Mouse (Mus musculus) limb, embryonic 15.5 days (tissue): ENCODE data around the gene Tspan10. TPM values are rescaled to one million over a fixed set of nuclear protein-coding genes. Genes with fewer than 3 reads are reported as not detected.

Experiments
- ATAC-seq: fragments of 200-750 bp; cut with Nextera tagmentation; 2 replicates; pipeline ENCODE4 v1.8.0; 2017; ENCODE audit warnings: low read depth, moderate TSS enrichment; ENCODE audit not compliant: insufficient number of reproducible peaks, low FRiP score, low TSS enrichment
- H3K27ac ChIP-seq: fragments of 300-500 bp; sonication (generic); 2 replicates; pipeline ENCODE4 v1.5.1; 2015; ENCODE audit warnings: moderate library complexity, mild to moderate bottlenecking, inconsistent platforms
- H3K27me3 ChIP-seq: fragments of 300-500 bp; sonication (generic); 2 replicates; pipeline ENCODE4 v1.6.1; 2015; ENCODE audit warnings: inconsistent platforms
- H3K36me3 ChIP-seq: fragments of 300-500 bp; sonication (generic); 2 replicates; pipeline ENCODE4 v1.6.1; 2015; ENCODE audit warnings: inconsistent platforms
- H3K4me1 ChIP-seq: fragments of 300-500 bp; sonication (generic); 2 replicates; pipeline ENCODE4 v1.6.1; 2015; ENCODE audit warnings: inconsistent platforms
- H3K4me2 ChIP-seq: fragments of 300-500 bp; sonication (generic); 2 replicates; pipeline ENCODE4 v1.6.1; 2015; ENCODE audit warnings: mild to moderate bottlenecking, inconsistent platforms
- H3K4me3 ChIP-seq: fragments of 300-500 bp; sonication (generic); 2 replicates; pipeline ENCODE4 v1.5.1; 2015; ENCODE audit warnings: mild to moderate bottlenecking, inconsistent platforms
- H3K9ac ChIP-seq: fragments of 300-500 bp; sonication (generic); 2 replicates; pipeline ENCODE4 v1.6.1; 2015; ENCODE audit warnings: inconsistent platforms
- H3K9me3 ChIP-seq: fragments of 300-500 bp; sonication (generic); 2 replicates; pipeline ENCODE4 v1.6.1; 2016; ENCODE audit warnings: inconsistent platforms
- WGBS: fragments of 180-500 bp; shearing (Covaris S2); methylation state at CpG from one replicate; pipeline ENCODE4 v1.1.7; 2015; 5-methylcytosine and 5-hydroxymethylcytosine counted together
- polyA plus RNA-seq: library from polyadenylated mRNA; unstranded; fragments of >200 nt; fragmentation: Nextera tagmentation; extraction: Ambion mirVana; gene quantifications from 2 replicates; pipeline ENCODE4 v1.2.1, GENCODE M21; 2015

The Tspan10 gene
- polyA plus RNA-seq, 1 experiment from 2014 or later: 0.28 TPM

- Histone ChIP-seq H3K4me2 (no peak overlapping the region), H3K36me3 (peaks cover 58% of the 10 kb centered on the region), H3K9me3 (no peaks in the 10 kb centered on the region), H3K27me3 (no peaks in the 10 kb centered on the region), H3K4me3 (no peak overlapping the region), H3K9ac (no peak overlapping the region), H3K27ac (no peak overlapping the region), H3K4me1 (peaks cover 11% of the 10 kb centered on the region; the same call in 1 of the 2 replicates)
- 90% methylated on average over 3 of the region's 3 CpGs for WGBS
- no peak for ATAC-seq
These were observed 15.7 kb upstream of the Tspan10 start for GRCm38 (mm10) chr11:120426727-120427126.

GRCm38 (mm10) chr11:120437152-120437856 lies 5.1 kb upstream of the Tspan10 start, which contains the start of gene Nploc4:
Gene Nploc4, minus strand, starts transcription at chr11:120437708.
- ATAC-seq: peak; percentile 89
- WGBS: under 1% methylated on average over 72 of the region's 77 CpGs
- peaks cover 12% of the 10 kb centered on the region for H3K4me1 ChIP-seq

GRCm38 (mm10) chr11:120437857-120438385 lies 4.5 kb upstream of the Tspan10 start:
- H3K4me1 ChIP-seq: peaks cover 12% of the 10 kb centered on the region
- peak overlapping the region; percentile 99 for H3K4me3 ChIP-seq
- no peaks in the 10 kb centered on the region for H3K9me3 ChIP-seq
- peak overlapping the region; percentile 97 for H3K9ac ChIP-seq
- H3K27me3 ChIP-seq: no peaks in the 10 kb centered on the region
- ATAC-seq: no peak
- H3K27ac ChIP-seq: peak overlapping the region; percentile 82
- H3K36me3 ChIP-seq: peaks cover 18% of the 10 kb centered on the region
- H3K4me2 ChIP-seq: peak overlapping the region; percentile 64
- WGBS: 20% methylated on average over 12 of the region's 12 CpGs

More at GRCm38 (mm10) chr11:120437152-120437856, 5.1 kb upstream of the Tspan10 start, which contains the start of gene Nploc4:
- peak within 1 kb of the TSS; percentile 99 for H3K4me3 ChIP-seq
- H3K9ac ChIP-seq: peak within 1 kb of the TSS; percentile 97
- H3K9me3 ChIP-seq: no peaks in the 10 kb centered on the region
- peak within 1 kb of the TSS; percentile 82 for H3K27ac ChIP-seq
- no peaks in the 10 kb centered on the region for H3K27me3 ChIP-seq
- peak within 1 kb of the TSS; percentile 64 for H3K4me2 ChIP-seq
- H3K36me3 ChIP-seq: peaks cover 24% of the 10 kb centered on the region

- H3K4me2 ChIP-seq: no peak overlapping the region
- H3K36me3 ChIP-seq: no peaks in the 10 kb centered on the region
- no peaks in the 10 kb centered on the region for H3K4me1 ChIP-seq
- no peak overlapping the region for H3K9ac ChIP-seq
- H3K27ac ChIP-seq: no peak overlapping the region
- H3K27me3 ChIP-seq: no peaks in the 10 kb centered on the region
- H3K4me3 ChIP-seq: no peak overlapping the region
- H3K9me3 ChIP-seq: no peaks in the 10 kb centered on the region
- no peak for ATAC-seq
- WGBS: 84% methylated on average over 3 of the region's 3 CpGs
These were observed 379 bp downstream of the Tspan10 start for GRCm38 (mm10) chr11:120442765-120443280.

GRCm38 (mm10) chr11:120444106-120444505 lies 1.7 kb downstream of the Tspan10 start:
- H3K27ac ChIP-seq: no peak overlapping the region
- 67% methylated on average over 6 of the region's 6 CpGs for WGBS
- H3K9ac ChIP-seq: no peak overlapping the region
- H3K9me3 ChIP-seq: no peaks in the 10 kb centered on the region
- no peaks in the 10 kb centered on the region for H3K36me3 ChIP-seq
- no peaks in the 10 kb centered on the region for H3K4me1 ChIP-seq
- no peak overlapping the region for H3K4me2 ChIP-seq
- ATAC-seq: no peak
- H3K27me3 ChIP-seq: no peaks in the 10 kb centered on the region
- no peak overlapping the region for H3K4me3 ChIP-seq

- Histone ChIP-seq H3K4me1 (no peaks in the 10 kb centered on the region), H3K4me3 (no peak overlapping the region), H3K9me3 (no peaks in the 10 kb centered on the region), H3K36me3 (no peaks in the 10 kb centered on the region), H3K27me3 (no peaks in the 10 kb centered on the region), H3K4me2 (no peak overlapping the region), H3K9ac (no peak overlapping the region), H3K27ac (no peak overlapping the region)
- WGBS: 74% methylated on average over 3 of the region's 3 CpGs
- no peak for ATAC-seq
These were observed 3.0 kb downstream of the Tspan10 start for GRCm38 (mm10) chr11:120445475-120445874.

GRCm38 (mm10) chr11:120447179-120447578 lies 4.7 kb downstream of the Tspan10 start:
- Histone ChIP-seq H3K9ac (no peak overlapping the region), H3K36me3 (no peaks in the 10 kb centered on the region), H3K27ac (no peak overlapping the region), H3K27me3 (no peaks in the 10 kb centered on the region), H3K4me2 (no peak overlapping the region), H3K4me3 (no peak overlapping the region), H3K9me3 (no peaks in the 10 kb centered on the region), H3K4me1 (no peaks in the 10 kb centered on the region)
- no peak for ATAC-seq
- WGBS: 74% methylated on average over 7 of the region's 7 CpGs

- no peak for ATAC-seq
- Histone ChIP-seq H3K4me3 (no peak overlapping the region), H3K9ac (no peak overlapping the region), H3K4me1 (peaks cover 5% of the 10 kb centered on the region), H3K27me3 (no peaks in the 10 kb centered on the region), H3K27ac (no peak overlapping the region), H3K9me3 (no peaks in the 10 kb centered on the region), H3K4me2 (no peak overlapping the region), H3K36me3 (0 out of 2 replicates have a peak, but pooled peaks cover 3% of the 10 kb centered on the region)
- 69% methylated on average over 3 of the region's 3 CpGs for WGBS
These were observed 9.8 kb downstream of the Tspan10 start for GRCm38 (mm10) chr11:120452246-120452645.

GRCm38 (mm10) chr11:120453306-120453705 lies 10.9 kb downstream of the Tspan10 start, which contains the start of gene Pde6g:
Gene Pde6g, minus strand, starts transcription at chr11:120453500.
- Histone ChIP-seq H3K4me2 (no peak within 1 kb of the TSS), H3K9me3 (no peaks in the 10 kb centered on the region), H3K36me3 (0 out of 2 replicates have a peak, but pooled peaks cover 3% of the 10 kb centered on the region), H3K27me3 (no peaks in the 10 kb centered on the region), H3K4me3 (no peak within 1 kb of the TSS), H3K9ac (0 out of 2 replicates have a peak within 1 kb of the TSS, but pooled peaks have one; percentile 7), H3K4me1 (peaks cover 7% of the 10 kb centered on the region), H3K27ac (no peak within 1 kb of the TSS)
- no peak for ATAC-seq
- WGBS: 88% methylated on average over 4 of the region's 4 CpGs

- Histone ChIP-seq H3K27ac (no peak overlapping the region), H3K9ac (no peak overlapping the region), H3K27me3 (no peaks in the 10 kb centered on the region), H3K4me1 (peaks cover 20% of the 10 kb centered on the region), H3K9me3 (no peaks in the 10 kb centered on the region), H3K4me3 (no peak overlapping the region), H3K4me2 (no peak overlapping the region), H3K36me3 (peaks cover 7% of the 10 kb centered on the region)
- no peak for ATAC-seq
- WGBS: 82% methylated on average over 4 of the region's 4 CpGs
These were observed 12.5 kb downstream of the Tspan10 start for GRCm38 (mm10) chr11:120454965-120455364.

GRCm38 (mm10) chr11:120455413-120455812 lies 13.0 kb downstream of the Tspan10 start:
- no peak for ATAC-seq
- Histone ChIP-seq H3K36me3 (peaks cover 10% of the 10 kb centered on the region), H3K4me2 (no peak overlapping the region), H3K4me1 (peaks cover 20% of the 10 kb centered on the region), H3K4me3 (no peak overlapping the region), H3K9ac (no peak overlapping the region), H3K9me3 (no peaks in the 10 kb centered on the region), H3K27me3 (no peaks in the 10 kb centered on the region), H3K27ac (no peak overlapping the region)
- 93% methylated on average over 7 of the region's 7 CpGs for WGBS

GRCm38 (mm10) chr11:120457370-120457769 lies 14.9 kb downstream of the Tspan10 start:
- Histone ChIP-seq H3K4me1 (peaks cover 20% of the 10 kb centered on the region), H3K27me3 (no peaks in the 10 kb centered on the region), H3K4me3 (peak overlapping the region; percentile 76), H3K36me3 (peaks cover 27% of the 10 kb centered on the region), H3K9ac (peak overlapping the region; percentile 95), H3K9me3 (no peaks in the 10 kb centered on the region), H3K4me2 (peak overlapping the region; percentile 76), H3K27ac (peak overlapping the region; percentile 81)
- 29% methylated on average over 14 of the region's 14 CpGs for WGBS
- ATAC-seq: no peak
